ENCODE assay signal across 30 mouse cellular contexts in the genomic region with DNA sequence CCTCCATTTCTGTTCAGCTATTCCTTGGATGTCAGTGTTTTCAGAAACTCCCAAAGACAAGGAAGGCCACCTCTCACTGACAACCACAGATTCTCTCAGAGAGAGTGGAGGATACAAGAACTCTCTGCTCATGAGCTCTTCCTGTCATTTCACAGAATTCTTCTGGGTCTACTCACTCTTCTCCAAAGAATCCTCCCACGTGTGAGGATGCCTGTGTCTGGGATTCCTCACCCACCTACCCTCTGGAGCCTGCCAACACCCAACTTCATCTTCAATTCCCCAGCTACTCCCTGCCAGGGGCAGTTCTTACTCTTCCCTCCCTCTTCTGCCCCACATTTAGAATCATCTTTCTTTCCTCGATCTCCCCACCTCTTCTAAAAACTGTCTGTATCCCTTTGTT. TPM values are rescaled to one million over a fixed set of nuclear protein-coding genes. Genes with fewer than 3 reads are reported as not detected.
DNase-seq lines count a peak whose midpoint lies in the region; ATAC-seq and TF ChIP-seq lines count a peak whose summit lies in the region.
"Had no signal": no experiment of that assay in that cellular context is flagged by ENCODE, and none has a peak within 500 bp of the region (broad histone marks: within the 10 kb centered on the region; RNA-seq: fewer than 3 reads in every experiment).

No protein-coding gene starts in this region.

- TF ChIP-seq EP300 in heart, adult 2 months (IDR thresholded peaks at IDR 0.05; ENCODE audit: insufficient read depth, low read depth, low read length), result no peak

- WGBS in heart, adult 2 months, result 52% methylated on average over 2 of the region's 2 CpGs

- H3K36me3 ChIP-seq in heart, adult 2 months (ENCODE audit: control insufficient read depth, insufficient read depth, low read length), result no peaks in the 10 kb centered on the region
- H3K36me3 ChIP-seq: embryonic facial prominence, embryonic 10.5 days; embryonic facial prominence, embryonic 15.5 days; forebrain, embryonic 12.5 days; heart, embryonic 10.5 days; heart, embryonic 15.5 days; hindbrain, embryonic 12.5 days; limb, embryonic 13.5 days; lung, embryonic 15.5 days; midbrain, embryonic 10.5 days; neural tube, embryonic 12.5 days had no signal

- intact Hi-C loops in heart, adult 2 months (cut with DNase I), result no loop called here
- intact Hi-C loops in left cerebral cortex, postnatal 25 days (cut with DNase I), result no loop called here

- no peak for TF ChIP-seq POLR2A in heart, adult 2 months (IDR thresholded peaks at IDR 0.05; ENCODE audit: insufficient read depth, low read depth, low read length)

- no peaks in the 10 kb centered on the region for H3K27me3 ChIP-seq in heart, adult 2 months (ENCODE audit: control insufficient read depth, insufficient read depth, low read length)
- H3K27me3 ChIP-seq: embryonic facial prominence, embryonic 15.5 days; forebrain, embryonic 12.5 days; heart, embryonic 15.5 days; hindbrain, embryonic 12.5 days; limb, embryonic 13.5 days; lung, embryonic 15.5 days; neural tube, embryonic 12.5 days had no signal

- H3K4me1 ChIP-seq in heart, adult 2 months (ENCODE audit: control insufficient read depth, insufficient read depth, low read length), result peaks cover 3% of the 10 kb centered on the region
- H3K4me1 ChIP-seq: forebrain, embryonic 12.5 days; heart, embryonic 15.5 days; hindbrain, embryonic 12.5 days; lung, embryonic 15.5 days; midbrain, embryonic 10.5 days; neural tube, embryonic 12.5 days had no signal

- no peak for ATAC-seq in inflammation-experienced regulatory T-cells, adult 6 months
- ATAC-seq: activated CD4-positive, CD25-positive, alpha-beta regulatory T cell, adult 4 months; forebrain, postnatal 0 days; hindbrain, postnatal 0 days; intestine, postnatal 0 days had no signal

- no peaks in the 10 kb centered on the region for H3K79me2 ChIP-seq in heart, adult 2 months (replicated peaks; ENCODE audit: control insufficient read depth, insufficient read depth, low read length)

- peak; percentile 43 for DNase-seq in heart, adult 11 months
- no peak for DNase-seq in heart, adult 2 months
- DNase-seq in right cerebral cortex, postnatal 25 days, result peak; percentile 8
- DNase-seq in right cerebral cortex, postnatal 10 days (ENCODE audit: low spot score in 2 of 2), result no peak
- DNase-seq in left cerebral cortex, postnatal 25 days (ENCODE audit: low spot score in 2 of 2), result peak; percentile 11 to 90
- DNase-seq in adipocyte (ENCODE audit: low spot score), result no peak
- DNase-seq: adrenal gland, adult 8-10 months; B cell, adult 2 months; cerebellum, adult 8-10 months; cerebellum, postnatal 25 days; forebrain, postnatal 0 days; gastrocnemius, postnatal 10 days; kidney, adult 9 months; kidney, postnatal 10 days; layer of hippocampus, adult 9-11 months had no signal

- no peak overlapping the region for H3K9ac ChIP-seq in heart, adult 2 months (ENCODE audit: low read depth, low read length)
- H3K9ac ChIP-seq: embryonic facial prominence, embryonic 15.5 days; forebrain, embryonic 12.5 days; forebrain, postnatal 0 days; heart, embryonic 15.5 days; hindbrain, embryonic 12.5 days; limb, embryonic 13.5 days; lung, embryonic 15.5 days; neural tube, embryonic 12.5 days had no signal

- H3K4me3 ChIP-seq in heart, adult 2 months, result no peak overlapping the region
- H3K4me3 ChIP-seq: embryonic facial prominence, embryonic 10.5 days; embryonic facial prominence, embryonic 15.5 days; forebrain, embryonic 12.5 days; heart, embryonic 10.5 days; heart, embryonic 15.5 days; hindbrain, embryonic 12.5 days; limb, embryonic 13.5 days; lung, embryonic 15.5 days; midbrain, embryonic 10.5 days; myocyte; neural tube, embryonic 12.5 days had no signal

- H3K27ac ChIP-seq in heart, adult 2 months, result no peak overlapping the region
- H3K27ac ChIP-seq: embryonic facial prominence, embryonic 10.5 days; embryonic facial prominence, embryonic 15.5 days; forebrain, embryonic 12.5 days; heart, embryonic 10.5 days; heart, embryonic 15.5 days; hindbrain, embryonic 12.5 days; hindbrain, postnatal 0 days; limb, embryonic 13.5 days; lung, embryonic 15.5 days; midbrain, embryonic 10.5 days; neural tube, embryonic 12.5 days had no signal

- TF ChIP-seq CTCF in heart, adult 2 months (IDR thresholded peaks at IDR 0.05), result no peak

RNA-seq across cellular contexts. Expression of a gene that starts 26.2 kb away (rescaled TPM):
- 1 to 10 TPM; 1.8 to 1.9 TPM for total RNA-seq in heart, adult 2 months (2021)
- polyA plus RNA-seq in heart, adult 2 months (2012; rRNA removed), result 3.1 and 4.7 TPM in 2 replicates
- 10 to 100 TPM; 12.9 to 13.3 TPM for total RNA-seq in left cerebral cortex, postnatal 25 days (2021)
- polyA plus RNA-seq in inflammation-experienced regulatory T-cells, adult 6 months (2017; shearing (Covaris generic)), result not detected
- polyA plus RNA-seq: activated CD4-positive, CD25-positive, alpha-beta regulatory T cell, adult 4 months had no signal

Comparison
In these comparisons a context has a peak if more than half of its experiments do, and no peak if none do; other contexts are left out.
1. DNase-seq: peak in heart, adult 11 months (single experiment), right cerebral cortex, postnatal 25 days (single experiment) and left cerebral cortex, postnatal 25 days (2 of 2); none in heart, adult 2 months (0 of 2), right cerebral cortex, postnatal 10 days (0 of 2) and adipocyte (single experiment).
2. RNA of a gene that starts 26.2 kb away (total RNA-seq): 12.9 to 13.3 TPM in left cerebral cortex, postnatal 25 days; 1.8 to 1.9 TPM in heart, adult 2 months; every median in the first group is over 4 times any median in the second.